Mouse (Mus musculus): Measurements from ENCODE around the gene Parp14. TPM values are rescaled to one million over a fixed set of nuclear protein-coding genes. Genes with fewer than 3 reads are reported as not detected.

The Parp14 gene
- polyA plus RNA-seq, 1 experiment from 2014 or later: 2.5 TPM

DNA sequence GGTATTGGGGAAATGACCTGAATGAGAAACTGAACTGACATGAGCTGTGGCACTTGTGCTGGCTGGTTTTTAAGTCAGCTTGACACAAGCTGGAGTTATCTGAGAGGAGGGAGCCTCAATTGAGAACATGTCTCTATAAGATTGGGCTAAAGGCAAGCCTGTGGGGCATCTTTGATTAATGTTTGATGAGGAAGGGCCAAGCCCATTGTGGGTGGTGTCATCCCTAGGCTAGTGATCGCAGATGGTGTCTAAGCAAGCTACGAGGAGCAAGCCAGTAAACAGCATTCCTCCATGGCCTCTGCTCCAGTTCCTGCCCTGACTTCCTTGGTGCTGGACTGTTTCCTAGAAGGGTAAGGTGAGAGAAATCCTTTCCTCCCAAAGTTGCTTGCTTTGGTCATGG lies 62.5 kb downstream of the Parp14 start:
- WGBS: 95% methylated on average over 2 of the region's 2 CpGs
- ATAC-seq (replicated peaks; ENCODE audit: extremely low read depth, insufficient read depth, low FRiP score): no peak

DNA sequence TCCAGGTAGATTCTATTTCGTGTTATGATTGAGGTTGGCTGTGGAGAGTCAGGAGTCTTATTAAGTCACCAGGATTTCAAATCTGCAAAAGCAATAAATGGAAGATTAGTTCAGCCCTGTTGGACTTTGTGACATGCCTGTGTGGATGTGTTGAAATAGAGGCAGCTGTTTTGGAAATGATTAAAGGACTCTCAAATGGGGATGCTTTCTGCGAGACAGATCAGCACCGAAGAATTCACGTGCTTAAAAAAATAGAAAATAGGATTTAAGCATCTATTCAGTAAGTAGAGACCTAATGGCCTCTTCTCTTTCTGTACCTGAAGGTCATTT lies 63.7 kb downstream of the Parp14 start:
- no peak overlapping the region for H3K4me3 ChIP-seq (ENCODE audit: low read length)
- no peak overlapping the region for H3K27ac ChIP-seq (ENCODE audit: low read length)
- H3K9ac ChIP-seq (ENCODE audit: low read length): no peak overlapping the region
- H3K4me1 ChIP-seq (ENCODE audit: control insufficient read depth, insufficient read depth, low read length): peaks cover 4% of the 10 kb centered on the region; the same call in 1 of the 2 replicates
- H3K27me3 ChIP-seq (ENCODE audit: control insufficient read depth, insufficient read depth, low read length): no peaks in the 10 kb centered on the region
- 83% methylated on average over 4 of the region's 4 CpGs for WGBS
- H3K36me3 ChIP-seq (ENCODE audit: control insufficient read depth, insufficient read depth): no peaks in the 10 kb centered on the region
- no peak for ATAC-seq (replicated peaks; ENCODE audit: extremely low read depth, insufficient read depth, low FRiP score)
- H3K4me2 ChIP-seq (ENCODE audit: low read depth, low read length): no peak overlapping the region
- H3K9me3 ChIP-seq (replicated peaks; ENCODE audit: control insufficient read depth, low read length): no peaks in the 10 kb centered on the region

More for the DNA sequence above, 62.5 kb downstream of the Parp14 start:
- Histone ChIP-seq H3K4me1 (ENCODE audit: control insufficient read depth, insufficient read depth, low read length) (peaks cover 4% of the 10 kb centered on the region; the same call in 1 of the 2 replicates), H3K27ac (ENCODE audit: low read length) (no peak overlapping the region), H3K27me3 (ENCODE audit: control insufficient read depth, insufficient read depth, low read length) (no peaks in the 10 kb centered on the region), H3K4me2 (ENCODE audit: low read depth, low read length) (no peak overlapping the region), H3K9me3 (replicated peaks; ENCODE audit: control insufficient read depth, low read length) (no peaks in the 10 kb centered on the region), H3K4me3 (ENCODE audit: low read length) (no peak overlapping the region), H3K9ac (ENCODE audit: low read length) (no peak overlapping the region), H3K36me3 (ENCODE audit: control insufficient read depth, insufficient read depth) (no peaks in the 10 kb centered on the region)

DNA sequence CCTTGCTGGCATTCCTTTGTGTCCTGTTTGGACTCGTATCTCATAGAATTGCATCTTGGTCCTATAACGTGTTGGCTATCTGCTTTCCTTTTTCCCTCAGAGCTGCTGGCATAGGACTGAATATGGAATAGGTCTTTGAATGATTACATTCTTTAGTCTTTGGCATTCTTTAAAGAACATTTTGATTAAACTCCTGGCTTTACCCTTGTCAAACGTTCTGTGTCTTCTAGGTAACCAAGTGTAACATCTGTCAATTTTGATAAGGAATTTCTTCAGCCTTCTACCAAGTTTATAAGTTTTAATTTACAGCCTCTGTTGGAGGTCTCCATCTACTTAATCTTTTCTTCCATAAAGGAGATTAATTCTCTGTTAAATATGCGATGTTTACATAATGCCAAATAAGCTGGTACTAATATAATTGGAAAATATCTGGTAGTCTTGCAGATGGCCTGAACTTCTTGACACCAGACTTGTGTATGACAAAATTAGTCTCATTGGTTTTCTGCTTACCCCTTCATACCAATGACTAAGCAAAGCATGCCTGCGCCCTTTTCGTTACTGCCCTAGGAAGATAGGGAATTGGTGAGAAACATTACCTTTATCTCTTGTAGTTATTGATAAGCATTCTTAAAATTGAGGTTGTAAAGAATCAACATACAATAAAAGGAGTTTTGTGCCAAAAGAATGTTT lies 64.2 kb downstream of the Parp14 start:
- Histone ChIP-seq H3K4me2 (ENCODE audit: low read depth, low read length) (no peak overlapping the region), H3K36me3 (ENCODE audit: control insufficient read depth, insufficient read depth) (no peaks in the 10 kb centered on the region), H3K9me3 (replicated peaks; ENCODE audit: control insufficient read depth, low read length) (no peaks in the 10 kb centered on the region), H3K27ac (ENCODE audit: low read length) (no peak overlapping the region), H3K27me3 (ENCODE audit: control insufficient read depth, insufficient read depth, low read length) (no peaks in the 10 kb centered on the region), H3K4me1 (ENCODE audit: control insufficient read depth, insufficient read depth, low read length) (peaks cover 4% of the 10 kb centered on the region; the same call in 1 of the 2 replicates), H3K4me3 (ENCODE audit: low read length) (no peak overlapping the region), H3K9ac (ENCODE audit: low read length) (no peak overlapping the region)
- no peak for ATAC-seq (replicated peaks; ENCODE audit: extremely low read depth, insufficient read depth, low FRiP score)
- WGBS: 64% methylated on average over 6 of the region's 6 CpGs

DNA sequence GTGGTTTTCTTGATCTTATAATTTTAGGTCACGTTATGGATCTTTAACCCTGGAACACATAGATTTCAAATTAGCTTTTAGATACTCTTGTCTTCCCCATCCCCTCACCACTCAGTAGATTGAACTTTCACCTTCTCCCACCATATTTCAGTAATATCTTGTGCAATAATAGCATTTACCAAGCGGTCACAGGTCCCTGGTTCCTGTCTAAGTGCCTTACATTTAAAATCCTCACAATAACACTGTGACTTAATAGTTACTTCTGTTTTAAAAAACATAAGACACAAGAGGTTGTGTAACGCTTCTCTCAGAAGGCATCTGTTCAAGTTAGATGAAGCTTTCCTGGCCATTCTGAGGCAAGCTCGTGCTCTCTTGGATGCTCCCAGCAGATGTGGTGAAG lies 67.6 kb downstream of the Parp14 start:
- Histone ChIP-seq H3K4me2 (ENCODE audit: low read depth, low read length) (no peak overlapping the region), H3K27me3 (ENCODE audit: control insufficient read depth, insufficient read depth, low read length) (no peaks in the 10 kb centered on the region), H3K4me3 (ENCODE audit: low read length) (no peak overlapping the region), H3K9ac (ENCODE audit: low read length) (no peak overlapping the region), H3K36me3 (ENCODE audit: control insufficient read depth, insufficient read depth) (peaks cover 8% of the 10 kb centered on the region), H3K4me1 (ENCODE audit: control insufficient read depth, insufficient read depth, low read length) (peaks cover 4% of the 10 kb centered on the region; the same call in 1 of the 2 replicates), H3K9me3 (replicated peaks; ENCODE audit: control insufficient read depth, low read length) (peaks cover 4% of the 10 kb centered on the region), H3K27ac (ENCODE audit: low read length) (no peak overlapping the region)
- ATAC-seq (replicated peaks; ENCODE audit: extremely low read depth, insufficient read depth, low FRiP score): no peak
- WGBS: 92% methylated on average over 4 of the region's 4 CpGs

DNA sequence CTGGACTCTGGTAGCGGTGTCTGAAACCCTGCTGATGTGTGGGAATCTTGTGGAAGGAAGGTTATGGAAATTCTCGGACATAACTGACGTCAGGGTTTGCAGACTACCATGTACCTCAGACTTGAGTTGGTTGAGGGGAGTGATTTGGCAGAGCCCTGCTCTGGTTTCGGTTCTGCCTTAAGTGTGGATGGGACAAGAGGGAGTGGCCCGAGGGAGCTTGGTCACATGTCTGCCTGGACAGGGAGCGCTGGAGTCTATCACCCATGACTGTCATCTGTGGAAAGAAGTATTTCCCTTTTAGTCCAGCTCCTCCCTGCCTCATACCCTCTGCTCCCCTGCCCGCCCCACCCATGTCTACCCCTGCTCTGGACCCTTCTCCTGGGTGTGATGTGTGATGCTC lies 69.2 kb downstream of the Parp14 start:
- Histone ChIP-seq H3K4me3 (ENCODE audit: low read length) (no peak overlapping the region), H3K27ac (ENCODE audit: low read length) (no peak overlapping the region), H3K4me2 (ENCODE audit: low read depth, low read length) (no peak overlapping the region), H3K9ac (ENCODE audit: low read length) (no peak overlapping the region), H3K4me1 (ENCODE audit: control insufficient read depth, insufficient read depth, low read length) (peaks cover 4% of the 10 kb centered on the region; the same call in 1 of the 2 replicates), H3K9me3 (replicated peaks; ENCODE audit: control insufficient read depth, low read length) (peaks cover 4% of the 10 kb centered on the region), H3K36me3 (ENCODE audit: control insufficient read depth, insufficient read depth) (peaks cover 11% of the 10 kb centered on the region), H3K27me3 (ENCODE audit: control insufficient read depth, insufficient read depth, low read length) (no peaks in the 10 kb centered on the region)
- no peak for ATAC-seq (replicated peaks; ENCODE audit: extremely low read depth, insufficient read depth, low FRiP score)
- WGBS: 68% methylated on average over 7 of the region's 7 CpGs

DNA sequence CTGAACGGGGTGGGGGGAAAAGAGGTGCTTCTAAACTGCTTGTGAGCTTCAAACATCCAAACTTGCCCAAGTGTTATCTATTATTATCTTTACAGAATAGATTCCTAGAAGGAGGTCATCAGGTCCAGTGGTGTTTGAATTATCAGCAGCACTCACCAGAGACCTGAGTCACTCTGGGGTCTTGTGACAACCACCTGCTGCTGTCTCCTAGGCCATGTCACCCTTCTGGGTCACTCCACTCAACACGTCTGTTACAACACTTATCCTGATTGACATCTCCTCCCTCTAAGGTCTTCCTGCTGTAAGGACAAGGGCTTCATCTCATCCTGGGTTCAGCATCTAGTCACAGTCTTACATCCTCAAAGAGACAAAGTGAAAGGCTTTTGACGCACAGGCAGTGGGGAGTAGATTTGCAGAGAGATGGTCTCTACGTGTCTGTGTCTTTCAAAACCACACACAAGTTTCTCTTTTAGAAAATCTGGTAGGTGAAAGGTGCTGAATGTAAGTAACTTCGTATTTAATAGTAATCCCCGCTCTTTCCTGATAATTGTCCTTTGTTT lies 79.3 kb downstream of the Parp14 start:
- Histone ChIP-seq H3K4me1 (ENCODE audit: control insufficient read depth, insufficient read depth, low read length) (no peaks in the 10 kb centered on the region), H3K4me3 (ENCODE audit: low read length) (no peak overlapping the region), H3K27ac (ENCODE audit: low read length) (no peak overlapping the region), H3K9ac (ENCODE audit: low read length) (no peak overlapping the region), H3K9me3 (replicated peaks; ENCODE audit: control insufficient read depth, low read length) (no peaks in the 10 kb centered on the region), H3K36me3 (ENCODE audit: control insufficient read depth, insufficient read depth) (peaks cover 3% of the 10 kb centered on the region; the same call in 1 of the 2 replicates), H3K27me3 (ENCODE audit: control insufficient read depth, insufficient read depth, low read length) (no peaks in the 10 kb centered on the region), H3K4me2 (ENCODE audit: low read depth, low read length) (no peak overlapping the region)
- no peak for ATAC-seq (replicated peaks; ENCODE audit: extremely low read depth, insufficient read depth, low FRiP score)
- WGBS: 83% methylated on average over 6 of the region's 6 CpGs

DNA sequence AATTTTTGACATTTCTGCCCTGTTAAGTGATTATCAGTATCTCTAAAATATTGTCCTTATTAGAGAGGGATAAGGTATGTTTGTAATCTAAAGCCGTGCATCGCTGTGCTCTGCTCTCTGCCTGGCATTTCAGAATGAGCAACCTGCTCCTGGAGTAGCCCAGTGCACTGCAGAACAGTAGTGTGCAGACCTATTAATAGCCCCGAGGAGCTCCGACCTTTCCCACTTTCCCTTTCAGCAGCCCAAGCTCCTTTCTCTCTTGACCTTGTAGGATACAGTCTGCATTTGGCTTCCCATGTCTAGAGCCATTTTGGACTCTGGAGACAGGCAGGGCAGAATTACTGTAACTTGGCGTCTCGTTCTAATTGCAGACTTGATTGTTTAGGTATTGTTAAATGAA lies 83.0 kb downstream of the Parp14 start:
- no peaks in the 10 kb centered on the region for H3K27me3 ChIP-seq (ENCODE audit: control insufficient read depth, insufficient read depth, low read length)
- peak; percentile 85 for ATAC-seq (replicated peaks; ENCODE audit: extremely low read depth, insufficient read depth, low FRiP score)
- peaks cover 5% of the 10 kb centered on the region for H3K4me1 ChIP-seq (ENCODE audit: control insufficient read depth, insufficient read depth, low read length)
- no peak overlapping the region; the same call in 1 of the 2 replicates for H3K4me2 ChIP-seq (ENCODE audit: low read depth, low read length)
- no peak overlapping the region for H3K4me3 ChIP-seq (ENCODE audit: low read length)
- H3K36me3 ChIP-seq (ENCODE audit: control insufficient read depth, insufficient read depth): peaks cover 3% of the 10 kb centered on the region; the same call in 1 of the 2 replicates
- 55% methylated on average over 6 of the region's 6 CpGs for WGBS
- H3K9ac ChIP-seq (ENCODE audit: low read length): no peak overlapping the region
- H3K9me3 ChIP-seq (replicated peaks; ENCODE audit: control insufficient read depth, low read length): no peaks in the 10 kb centered on the region
- H3K27ac ChIP-seq (ENCODE audit: low read length): peak overlapping the region; percentile 80

DNA sequence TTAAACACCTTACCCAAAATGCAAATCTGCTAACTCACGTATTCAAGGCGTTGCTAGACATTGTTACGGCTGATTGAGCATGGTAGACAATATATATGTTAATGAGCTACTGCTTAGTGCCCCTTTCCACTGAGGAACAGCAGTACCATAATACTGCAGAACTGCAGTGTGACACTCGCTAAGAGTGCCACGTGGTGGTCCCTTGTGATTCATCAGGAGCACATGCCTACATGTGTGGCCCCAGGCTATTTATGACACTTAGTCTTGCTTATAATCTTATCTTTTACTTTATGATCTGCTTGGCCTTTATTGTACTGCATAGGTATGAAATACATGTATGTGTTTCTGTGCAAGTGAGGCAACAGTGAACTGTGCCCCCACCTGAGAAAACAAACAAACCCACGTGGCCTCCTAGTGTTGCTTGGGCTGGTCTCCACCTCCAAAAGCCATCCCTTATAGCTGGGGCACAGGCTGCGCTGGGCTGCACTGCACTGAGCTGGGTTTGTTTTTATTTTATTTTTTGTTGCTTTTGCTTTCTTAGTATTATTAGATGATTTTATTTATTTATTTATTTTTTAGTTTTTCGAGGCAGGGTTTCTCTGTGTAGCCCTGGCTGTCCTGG lies 83.7 kb downstream of the Parp14 start:
- WGBS: 82% methylated on average over 8 of the region's 8 CpGs
- Histone ChIP-seq H3K4me1 (ENCODE audit: control insufficient read depth, insufficient read depth, low read length) (peaks cover 9% of the 10 kb centered on the region), H3K27ac (ENCODE audit: low read length) (peak overlapping the region; percentile 80; the same call in 1 of the 2 replicates), H3K27me3 (ENCODE audit: control insufficient read depth, insufficient read depth, low read length) (no peaks in the 10 kb centered on the region), H3K4me3 (ENCODE audit: low read length) (no peak overlapping the region), H3K9ac (ENCODE audit: low read length) (no peak overlapping the region), H3K4me2 (ENCODE audit: low read depth, low read length) (no peak overlapping the region), H3K36me3 (ENCODE audit: control insufficient read depth, insufficient read depth) (peaks cover 3% of the 10 kb centered on the region; the same call in 1 of the 2 replicates), H3K9me3 (replicated peaks; ENCODE audit: control insufficient read depth, low read length) (no peaks in the 10 kb centered on the region)
- no peak for ATAC-seq (replicated peaks; ENCODE audit: extremely low read depth, insufficient read depth, low FRiP score)

DNA sequence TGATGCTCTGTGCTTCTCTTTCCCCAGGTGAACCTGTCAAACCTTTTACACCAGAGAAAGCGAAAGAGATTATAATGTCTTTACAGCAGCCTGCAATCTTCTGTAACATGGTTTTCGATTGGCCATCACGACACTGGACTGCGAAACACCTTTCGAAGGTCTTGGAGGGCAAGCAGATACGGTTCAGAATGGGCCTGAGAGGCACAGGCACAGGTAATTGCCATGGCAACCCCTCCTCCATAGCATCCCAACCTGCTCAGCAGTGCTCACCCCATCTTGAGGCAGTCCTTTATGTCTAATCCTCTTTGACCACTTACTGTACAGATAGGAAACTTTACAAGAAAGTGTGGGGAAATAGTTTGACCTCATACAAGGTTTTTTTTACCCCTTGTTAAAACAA lies 84.2 kb downstream of the Parp14 start:
- no peak overlapping the region for H3K9ac ChIP-seq (ENCODE audit: low read length)
- no peak for ATAC-seq (replicated peaks; ENCODE audit: extremely low read depth, insufficient read depth, low FRiP score)
- H3K4me1 ChIP-seq (ENCODE audit: control insufficient read depth, insufficient read depth, low read length): peaks cover 10% of the 10 kb centered on the region
- H3K36me3 ChIP-seq (ENCODE audit: control insufficient read depth, insufficient read depth): peaks cover 3% of the 10 kb centered on the region; the same call in 1 of the 2 replicates
- H3K4me3 ChIP-seq (ENCODE audit: low read length): no peak overlapping the region
- no peaks in the 10 kb centered on the region for H3K27me3 ChIP-seq (ENCODE audit: control insufficient read depth, insufficient read depth, low read length)
- H3K4me2 ChIP-seq (ENCODE audit: low read depth, low read length): no peak overlapping the region
- H3K27ac ChIP-seq (ENCODE audit: low read length): no peak overlapping the region
- whole genome bisulfite sequencing: 87% methylated on average over 6 of the region's 6 CpGs
- no peaks in the 10 kb centered on the region for H3K9me3 ChIP-seq (replicated peaks; ENCODE audit: control insufficient read depth, low read length)

All from heart, embryonic 16.5 days (tissue).